Comparison of ENCODE assay signal across 9 mouse cellular contexts in genomic region chr11:71389659-71390058, GRCm38 (mm10).
DNase-seq lines count a peak whose midpoint lies in the region; ATAC-seq lines count a peak whose summit lies in the region.
"Had no signal": no experiment of that assay in that cellular context is flagged by ENCODE, and none has a peak within 500 bp of the region (broad histone marks: within the 10 kb centered on the region; RNA-seq: fewer than 3 reads in every experiment).

No protein-coding gene starts in this region.

- H3K4me2 ChIP-seq in hindbrain, embryonic 12.5 days (replicated peaks), result peak overlapping the region; percentile 14
- H3K4me2 ChIP-seq: embryonic facial prominence, embryonic 12.5 days had no signal

- ATAC-seq in hindbrain, embryonic 12.5 days (ENCODE audit: low FRiP score), result peak; percentile 93

- no peaks in the 10 kb centered on the region for H3K27me3 ChIP-seq in hindbrain, embryonic 12.5 days
- H3K27me3 ChIP-seq in midbrain, embryonic 10.5 days (ENCODE audit: low read depth, poor library complexity, severe bottlenecking), result no peaks in the 10 kb centered on the region
- H3K27me3 ChIP-seq: embryonic facial prominence, embryonic 12.5 days had no signal

- peak; percentile 7 for DNase-seq in gastrocnemius, postnatal 14 days
- DNase-seq in gastrocnemius, adult 8-10 months (ENCODE audit: low spot score in 2 of 2), result no peak
- DNase-seq in 416B (ENCODE audit: low read depth), result peak; percentile 2
- peak; percentile 59 for DNase-seq in cerebellum, adult 9-10 months
- DNase-seq in midbrain, embryonic 10.5 days (ENCODE audit: low spot score), result peak; percentile 52
- DNase-seq in thymus, postnatal 10 days (ENCODE audit: low spot score in 2 of 2), result no peak
- no peak for DNase-seq in lung, postnatal 25 days (ENCODE audit: low spot score)

- H3K36me3 ChIP-seq in hindbrain, embryonic 12.5 days, result no peaks in the 10 kb centered on the region
- H3K36me3 ChIP-seq in midbrain, embryonic 10.5 days, result no peaks in the 10 kb centered on the region
- H3K36me3 ChIP-seq: embryonic facial prominence, embryonic 12.5 days had no signal

- H3K27ac ChIP-seq in hindbrain, embryonic 12.5 days, result peak overlapping the region; percentile 42
- peak overlapping the region; percentile 69 for H3K27ac ChIP-seq in midbrain, embryonic 10.5 days (replicated peaks)
- H3K27ac ChIP-seq: embryonic facial prominence, embryonic 12.5 days had no signal

- intact Hi-C loops in gastrocnemius, postnatal 14 days (cut with DNase I; ENCODE audit: low total_unique reads), result no loop called here

- WGBS in hindbrain, embryonic 12.5 days, result 15% methylated on average over 7 of the region's 7 CpGs
- 16% methylated on average over 7 of the region's 7 CpGs for WGBS in midbrain, embryonic 10.5 days

- H3K9ac ChIP-seq in hindbrain, embryonic 12.5 days, result no peak overlapping the region
- H3K9ac ChIP-seq: embryonic facial prominence, embryonic 12.5 days had no signal

- H3K9me3 ChIP-seq in hindbrain, embryonic 12.5 days (replicated peaks), result no peaks in the 10 kb centered on the region
- H3K9me3 ChIP-seq in midbrain, embryonic 10.5 days (replicated peaks), result no peaks in the 10 kb centered on the region
- H3K9me3 ChIP-seq: embryonic facial prominence, embryonic 12.5 days had no signal

- no peak overlapping the region for H3K4me3 ChIP-seq in hindbrain, embryonic 12.5 days
- H3K4me3 ChIP-seq in midbrain, embryonic 10.5 days, result no peak overlapping the region
- H3K4me3 ChIP-seq: embryonic facial prominence, embryonic 12.5 days had no signal

- H3K4me1 ChIP-seq in hindbrain, embryonic 12.5 days, result peaks cover 9% of the 10 kb centered on the region
- H3K4me1 ChIP-seq in midbrain, embryonic 10.5 days, result peaks cover 22% of the 10 kb centered on the region
- H3K4me1 ChIP-seq: embryonic facial prominence, embryonic 12.5 days had no signal

Comparison
In these comparisons a context has a peak if more than half of its experiments do, and no peak if none do; other contexts are left out.
1. DNase-seq: peak in gastrocnemius, postnatal 14 days (single experiment), 416B (single experiment), cerebellum, adult 9-10 months (single experiment) and midbrain, embryonic 10.5 days (single experiment); none in gastrocnemius, adult 8-10 months (0 of 2), thymus, postnatal 10 days (0 of 2) and lung, postnatal 25 days (single experiment).